Mouse (Mus musculus): ENCODE measurements around the gene Kcnd1. TPM values are rescaled to one million over a fixed set of nuclear protein-coding genes. Genes with fewer than 3 reads are reported as not detected.

The Kcnd1 gene
- polyA plus RNA-seq, 1 experiment from 2014 or later, result 1.4 TPM

DNA sequence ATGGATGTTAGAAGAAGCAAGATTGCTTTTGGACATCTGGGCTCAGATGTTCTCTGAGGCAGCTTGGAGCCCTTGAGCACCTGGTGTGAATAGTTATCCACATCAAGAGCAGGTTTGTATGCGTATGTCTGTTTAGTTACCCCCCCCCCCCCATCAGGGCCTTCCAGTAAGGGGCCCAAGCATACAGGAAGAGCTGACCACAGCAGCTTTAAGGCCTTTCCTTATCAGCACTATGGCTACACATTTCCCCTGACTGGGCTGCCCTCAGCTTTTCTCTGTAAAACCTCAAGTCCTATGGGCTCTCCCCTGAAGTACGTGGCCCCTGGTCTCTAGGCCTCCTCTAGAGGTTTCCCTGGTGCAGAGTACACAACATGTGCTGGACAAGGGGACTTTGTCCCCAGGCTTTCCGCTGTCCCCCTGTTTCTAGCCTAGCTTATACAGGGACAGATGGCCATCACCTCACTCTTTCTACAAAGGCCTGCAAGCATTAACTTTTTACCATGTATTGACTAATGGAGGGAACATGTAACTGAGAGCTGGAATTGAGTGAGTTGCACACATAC, 37.2 kb downstream of the Kcnd1 start:
- WGBS, result 72% methylated on average over 3 of the region's 3 CpGs
- no peaks in the 10 kb centered on the region for H3K4me1 ChIP-seq (replicated peaks)
- ATAC-seq (ENCODE audit: insufficient number of reproducible peaks, low FRiP score), result no peak

GRCm38 (mm10) chrX:7863181-7863580, 41.1 kb downstream of the Kcnd1 start:
- H3K9ac ChIP-seq, result no peak overlapping the region
- no peaks in the 10 kb centered on the region for H3K27me3 ChIP-seq (replicated peaks)
- no peak overlapping the region for H3K27ac ChIP-seq (ENCODE audit: poor library complexity, severe bottlenecking)
- H3K4me2 ChIP-seq, result no peak overlapping the region
- no peak overlapping the region for H3K4me3 ChIP-seq
- ATAC-seq (ENCODE audit: insufficient number of reproducible peaks, low FRiP score), result no peak
- no peaks in the 10 kb centered on the region for H3K4me1 ChIP-seq (replicated peaks)
- WGBS, result 71% methylated on average over 1 of the region's 1 CpGs
- H3K36me3 ChIP-seq, result peaks cover 19% of the 10 kb centered on the region
- H3K9me3 ChIP-seq (replicated peaks), result no peaks in the 10 kb centered on the region

More for the DNA sequence above, 37.2 kb downstream of the Kcnd1 start:
- no peak overlapping the region for H3K9ac ChIP-seq
- no peak overlapping the region for H3K4me3 ChIP-seq
- no peak overlapping the region for H3K27ac ChIP-seq (ENCODE audit: poor library complexity, severe bottlenecking)
- peaks cover 12% of the 10 kb centered on the region; the same call in 1 of the 2 replicates for H3K36me3 ChIP-seq
- no peak overlapping the region for H3K4me2 ChIP-seq
- no peaks in the 10 kb centered on the region for H3K27me3 ChIP-seq (replicated peaks)
- H3K9me3 ChIP-seq (replicated peaks), result no peaks in the 10 kb centered on the region

- Histone ChIP-seq H3K4me1 (replicated peaks) (no peaks in the 10 kb centered on the region), H3K9ac (no peak overlapping the region), H3K9me3 (replicated peaks) (no peaks in the 10 kb centered on the region), H3K36me3 (peaks cover 18% of the 10 kb centered on the region), H3K4me3 (no peak overlapping the region), H3K27ac (ENCODE audit: poor library complexity, severe bottlenecking) (peak overlapping the region; percentile 33; the same call in 1 of the 2 replicates), H3K27me3 (replicated peaks) (no peaks in the 10 kb centered on the region), H3K4me2 (no peak overlapping the region)
- WGBS, result 83% methylated on average over 3 of the region's 3 CpGs
- no peak for ATAC-seq (ENCODE audit: insufficient number of reproducible peaks, low FRiP score)
Observed at GRCm38 (mm10) chrX:7864551-7864950, 42.5 kb downstream of the Kcnd1 start.

- Histone ChIP-seq H3K4me1 (replicated peaks) (no peaks in the 10 kb centered on the region), H3K4me2 (no peak overlapping the region), H3K27ac (ENCODE audit: poor library complexity, severe bottlenecking) (no peak overlapping the region), H3K9ac (no peak overlapping the region), H3K9me3 (replicated peaks) (no peaks in the 10 kb centered on the region), H3K36me3 (peaks cover 18% of the 10 kb centered on the region), H3K27me3 (replicated peaks) (no peaks in the 10 kb centered on the region), H3K4me3 (no peak overlapping the region)
- ATAC-seq (ENCODE audit: insufficient number of reproducible peaks, low FRiP score), result no peak
- 64% methylated on average over 2 of the region's 2 CpGs for WGBS
Observed at GRCm38 (mm10) chrX:7865343-7865742, 43.3 kb downstream of the Kcnd1 start.

- ATAC-seq (ENCODE audit: insufficient number of reproducible peaks, low FRiP score), result no peak
- Histone ChIP-seq H3K4me1 (replicated peaks) (no peaks in the 10 kb centered on the region), H3K9me3 (replicated peaks) (no peaks in the 10 kb centered on the region), H3K36me3 (peaks cover 18% of the 10 kb centered on the region), H3K27ac (ENCODE audit: poor library complexity, severe bottlenecking) (no peak overlapping the region), H3K9ac (no peak overlapping the region), H3K4me2 (no peak overlapping the region), H3K27me3 (replicated peaks) (no peaks in the 10 kb centered on the region), H3K4me3 (no peak overlapping the region)
- 58% methylated on average over 2 of the region's 2 CpGs for WGBS
Observed at GRCm38 (mm10) chrX:7865786-7866185, 43.7 kb downstream of the Kcnd1 start.

GRCm38 (mm10) chrX:7867141-7867540, 45.1 kb downstream of the Kcnd1 start:
- no peak overlapping the region for H3K27ac ChIP-seq (ENCODE audit: poor library complexity, severe bottlenecking)
- no peaks in the 10 kb centered on the region for H3K9me3 ChIP-seq (replicated peaks)
- 85% methylated on average over 1 of the region's 1 CpGs for WGBS
- H3K27me3 ChIP-seq (replicated peaks), result no peaks in the 10 kb centered on the region
- no peak overlapping the region for H3K4me2 ChIP-seq
- H3K4me1 ChIP-seq (replicated peaks), result no peaks in the 10 kb centered on the region
- no peak for ATAC-seq (ENCODE audit: insufficient number of reproducible peaks, low FRiP score)
- peaks cover 19% of the 10 kb centered on the region for H3K36me3 ChIP-seq
- no peak overlapping the region for H3K9ac ChIP-seq
- H3K4me3 ChIP-seq, result no peak overlapping the region

DNA sequence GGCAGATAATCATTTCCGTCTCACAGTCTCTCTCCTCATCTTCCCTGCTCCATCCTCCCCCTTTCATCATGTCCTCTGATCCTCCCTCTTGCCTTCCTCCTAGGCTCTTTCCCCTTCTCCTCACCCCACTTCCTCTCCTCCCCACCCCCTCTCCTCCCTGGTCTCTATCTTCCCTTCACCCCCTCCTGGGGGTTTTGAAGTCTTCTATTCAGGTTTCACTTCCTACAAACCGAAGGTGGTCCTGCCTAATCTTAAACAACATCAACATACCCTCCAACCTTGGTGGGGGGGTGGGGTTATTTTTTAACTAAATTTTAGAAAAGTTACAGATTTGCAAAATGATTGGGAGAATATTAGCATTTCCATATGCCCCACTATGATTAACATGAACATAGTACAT, 46.4 kb downstream of the Kcnd1 start:
- no peak for ATAC-seq (ENCODE audit: insufficient number of reproducible peaks, low FRiP score)
- no peak overlapping the region for H3K4me2 ChIP-seq
- no peaks in the 10 kb centered on the region for H3K27me3 ChIP-seq (replicated peaks)
- H3K9me3 ChIP-seq (replicated peaks), result no peaks in the 10 kb centered on the region
- no peak overlapping the region for H3K27ac ChIP-seq (ENCODE audit: poor library complexity, severe bottlenecking)
- H3K4me1 ChIP-seq (replicated peaks), result no peaks in the 10 kb centered on the region
- H3K9ac ChIP-seq, result no peak overlapping the region
- H3K36me3 ChIP-seq, result peaks cover 27% of the 10 kb centered on the region
- 45% methylated on average over 2 of the region's 2 CpGs for WGBS
- H3K4me3 ChIP-seq, result no peak overlapping the region

GRCm38 (mm10) chrX:7869826-7870225, 47.7 kb downstream of the Kcnd1 start:
- 53% methylated on average over 3 of the region's 3 CpGs for WGBS
- no peak for ATAC-seq (ENCODE audit: insufficient number of reproducible peaks, low FRiP score)
- H3K36me3 ChIP-seq, result peaks cover 35% of the 10 kb centered on the region
- H3K9me3 ChIP-seq (replicated peaks), result no peaks in the 10 kb centered on the region
- no peak overlapping the region for H3K27ac ChIP-seq (ENCODE audit: poor library complexity, severe bottlenecking)
- no peak overlapping the region for H3K4me3 ChIP-seq
- H3K4me1 ChIP-seq (replicated peaks), result no peaks in the 10 kb centered on the region
- no peaks in the 10 kb centered on the region for H3K27me3 ChIP-seq (replicated peaks)
- H3K4me2 ChIP-seq, result no peak overlapping the region
- no peak overlapping the region for H3K9ac ChIP-seq

DNA sequence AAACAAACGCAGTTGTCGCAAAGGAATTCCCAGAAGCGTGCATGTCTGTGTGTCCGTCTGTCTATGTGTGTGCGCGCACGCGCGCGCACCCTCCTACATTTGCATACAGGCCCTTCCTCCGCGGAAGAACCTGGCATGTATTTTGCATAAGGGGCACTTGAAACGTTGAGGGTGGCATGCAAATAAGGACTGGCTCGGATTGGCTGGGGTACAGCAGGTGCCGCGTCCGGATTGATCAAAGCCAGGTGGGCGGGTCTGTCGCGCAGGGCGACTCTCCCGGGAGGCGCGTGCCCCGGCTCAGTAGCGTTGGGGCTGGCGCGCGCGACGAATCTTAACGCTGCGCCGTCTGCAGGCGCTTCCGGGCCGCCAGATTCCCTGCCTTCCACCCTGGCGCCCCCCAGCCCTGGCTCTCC, 55.9 kb downstream of the Kcnd1 start, which contains the start of gene Pim2:
Gene Pim2, plus strand, starts transcription at position 256 of the 413 bp plus-strand sequence.
- H3K4me2 ChIP-seq, result peak within 1 kb of the TSS; percentile 91

DNA sequence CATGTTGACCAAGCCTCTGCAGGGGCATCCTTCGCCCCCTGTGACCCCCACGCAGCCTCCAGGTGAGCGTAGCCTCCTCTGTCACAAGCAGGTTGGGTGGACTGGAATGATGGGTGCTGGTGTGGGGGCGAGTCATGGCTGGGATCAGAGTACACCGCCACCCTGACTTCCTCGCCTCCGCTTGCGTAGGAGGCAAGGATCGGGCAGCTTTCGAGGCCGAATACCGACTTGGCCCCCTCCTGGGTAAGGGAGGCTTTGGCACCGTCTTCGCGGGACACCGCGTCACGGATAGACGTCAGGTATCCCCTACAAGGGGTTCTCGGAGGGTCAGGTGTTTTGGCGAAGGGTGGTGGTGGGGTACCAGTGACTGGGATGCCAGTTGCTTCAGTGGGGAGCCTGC, 56.4 kb downstream of the Kcnd1 start:
- peak overlapping the region; percentile 52 for H3K4me3 ChIP-seq
- peaks cover 7% of the 10 kb centered on the region; the same call in 1 of the 2 replicates for H3K4me1 ChIP-seq (replicated peaks)
- 0 out of 2 replicates have a peak, but pooled peaks cover 6% of the 10 kb centered on the region for H3K27me3 ChIP-seq (replicated peaks)
- ATAC-seq (ENCODE audit: insufficient number of reproducible peaks, low FRiP score), result 0 out of 2 replicates have a peak, but pooled peaks have one; percentile 13
- peak overlapping the region; percentile 73 for H3K9ac ChIP-seq
- no peaks in the 10 kb centered on the region for H3K9me3 ChIP-seq (replicated peaks)
- H3K4me2 ChIP-seq, result peak overlapping the region; percentile 91
- WGBS, result 17% methylated on average over 21 of the region's 21 CpGs
- peaks cover 14% of the 10 kb centered on the region for H3K36me3 ChIP-seq
- no peak overlapping the region for H3K27ac ChIP-seq (ENCODE audit: poor library complexity, severe bottlenecking)

More for the DNA sequence above, 55.9 kb downstream of the Kcnd1 start, which contains the start of gene Pim2:
- peak; percentile 88 for ATAC-seq (ENCODE audit: insufficient number of reproducible peaks, low FRiP score)
- H3K4me3 ChIP-seq, result peak within 1 kb of the TSS; percentile 52
- H3K36me3 ChIP-seq, result peaks cover 16% of the 10 kb centered on the region
- H3K27me3 ChIP-seq (replicated peaks), result 0 out of 2 replicates have a peak, but pooled peaks cover 6% of the 10 kb centered on the region
- H3K4me1 ChIP-seq (replicated peaks), result peaks cover 7% of the 10 kb centered on the region; the same call in 1 of the 2 replicates
- no peaks in the 10 kb centered on the region for H3K9me3 ChIP-seq (replicated peaks)
- WGBS, result 19% methylated on average over 38 of the region's 38 CpGs
- H3K27ac ChIP-seq (ENCODE audit: poor library complexity, severe bottlenecking), result no peak within 1 kb of the TSS
- H3K9ac ChIP-seq, result peak within 1 kb of the TSS; percentile 73

DNA sequence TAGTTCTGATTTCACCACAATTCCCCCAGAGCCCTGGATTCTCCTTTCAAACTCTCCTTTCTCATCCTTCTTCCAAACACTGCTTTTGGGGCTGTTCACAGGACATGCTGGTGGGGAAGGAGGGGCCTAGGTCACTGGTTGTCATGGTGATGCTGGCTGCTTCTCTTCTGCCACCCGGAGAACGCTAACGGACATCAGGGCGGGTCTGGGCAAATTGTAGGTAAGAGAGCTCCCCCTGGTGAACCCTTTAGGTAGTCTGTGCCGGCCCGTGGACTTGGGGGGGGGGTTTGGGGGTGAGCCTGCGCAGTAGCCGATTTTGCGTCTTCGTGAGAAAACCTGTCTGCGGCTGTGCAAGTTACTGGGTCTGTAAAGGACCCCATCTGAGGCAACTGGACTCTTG, 57.7 kb downstream of the Kcnd1 start:
- Histone ChIP-seq H3K4me3 (peak overlapping the region; percentile 20; the same call in 1 of the 2 replicates), H3K9ac (no peak overlapping the region), H3K36me3 (peaks cover 6% of the 10 kb centered on the region), H3K4me2 (peak overlapping the region; percentile 56), H3K9me3 (replicated peaks) (no peaks in the 10 kb centered on the region), H3K4me1 (replicated peaks) (peaks cover 7% of the 10 kb centered on the region; the same call in 1 of the 2 replicates), H3K27ac (ENCODE audit: poor library complexity, severe bottlenecking) (no peak overlapping the region), H3K27me3 (replicated peaks) (0 out of 2 replicates have a peak, but pooled peaks cover 6% of the 10 kb centered on the region)
- WGBS, result 9% methylated on average over 11 of the region's 11 CpGs
- ATAC-seq (ENCODE audit: insufficient number of reproducible peaks, low FRiP score), result 0 out of 2 replicates have a peak, but pooled peaks have one; percentile 13

All from heart, embryonic 12.5 days (tissue).